ENCODE assay signal across 28 mouse cellular contexts in genomic region chr7:128024364-128024763, GRCm38 (mm10). TPM values are rescaled to one million over a fixed set of nuclear protein-coding genes. Genes with fewer than 3 reads are reported as not detected.
DNase-seq lines count a peak whose midpoint lies in the region; ATAC-seq and TF ChIP-seq lines count a peak whose summit lies in the region.
"Had no signal": no experiment of that assay in that cellular context is flagged by ENCODE, and none has a peak within 500 bp of the region (broad histone marks: within the 10 kb centered on the region; RNA-seq: fewer than 3 reads in every experiment).

No protein-coding gene starts in this region.

- H3K4me3 ChIP-seq in bone marrow, adult 2 months (replicated peaks; ENCODE audit: control insufficient read depth, low read depth, low read length) = no peak overlapping the region
- no peak overlapping the region for H3K4me3 ChIP-seq in stomach, postnatal 0 days (ENCODE audit: low read depth, low read length)
- no peak overlapping the region for H3K4me3 ChIP-seq in midbrain, embryonic 10.5 days
- H3K4me3 ChIP-seq in liver, postnatal 0 days (ENCODE audit: low read depth, low read length) = no peak overlapping the region
- H3K4me3 ChIP-seq: embryonic facial prominence, embryonic 13.5 days; embryonic facial prominence, embryonic 15.5 days had no signal

- no peak overlapping the region for H3K4me2 ChIP-seq in stomach, postnatal 0 days (replicated peaks; ENCODE audit: low read depth)
- H3K4me2 ChIP-seq in liver, postnatal 0 days (ENCODE audit: low read depth, low read length) = no peak overlapping the region
- H3K4me2 ChIP-seq: embryonic facial prominence, embryonic 13.5 days; embryonic facial prominence, embryonic 15.5 days had no signal

- no peaks in the 10 kb centered on the region for H3K9me3 ChIP-seq in stomach, postnatal 0 days (ENCODE audit: control insufficient read depth, low read length)
- no peaks in the 10 kb centered on the region for H3K9me3 ChIP-seq in midbrain, embryonic 10.5 days (replicated peaks)
- H3K9me3 ChIP-seq in liver, postnatal 0 days (ENCODE audit: low read length) = no peaks in the 10 kb centered on the region
- H3K9me3 ChIP-seq: embryonic facial prominence, embryonic 13.5 days; embryonic facial prominence, embryonic 15.5 days; G1E had no signal

- H3K9ac ChIP-seq in stomach, postnatal 0 days (ENCODE audit: low read length) = no peak overlapping the region
- no peak overlapping the region for H3K9ac ChIP-seq in liver, postnatal 0 days (replicated peaks)
- H3K9ac ChIP-seq: embryonic facial prominence, embryonic 13.5 days; embryonic facial prominence, embryonic 15.5 days had no signal

- H3K27me3 ChIP-seq in stomach, postnatal 0 days (ENCODE audit: control insufficient read depth, insufficient read depth, low read length) = no peaks in the 10 kb centered on the region
- no peaks in the 10 kb centered on the region for H3K27me3 ChIP-seq in midbrain, embryonic 10.5 days (ENCODE audit: low read depth, poor library complexity, severe bottlenecking)
- no peaks in the 10 kb centered on the region for H3K27me3 ChIP-seq in liver, postnatal 0 days (ENCODE audit: insufficient read depth, low read length)
- H3K27me3 ChIP-seq: CH12.LX; embryonic facial prominence, embryonic 13.5 days; embryonic facial prominence, embryonic 15.5 days had no signal

- no peak for TF ChIP-seq CTCF in bone marrow, adult 2 months (IDR thresholded peaks at IDR 0.05; ENCODE audit: control insufficient read depth, insufficient read depth, low read length)
- no peak for TF ChIP-seq CTCF in stomach, postnatal 0 days (IDR thresholded peaks at IDR 0.05; ENCODE audit: low read depth)
- TF ChIP-seq CTCF in liver, postnatal 0 days (IDR thresholded peaks at IDR 0.05; ENCODE audit: low read depth) = no peak

- 54% methylated on average over 9 of the region's 9 CpGs for WGBS in bone marrow, adult 2 months
- 76% methylated on average over 9 of the region's 9 CpGs for WGBS in stomach, postnatal 0 days
- 95% methylated on average over 9 of the region's 9 CpGs for WGBS in midbrain, embryonic 10.5 days
- WGBS in liver, postnatal 0 days (ENCODE audit: insufficient replicate concordance) = 66% methylated on average over 9 of the region's 9 CpGs

- peak overlapping the region; percentile 32; the same call in 1 of the 2 replicates for H3K27ac ChIP-seq in bone marrow, adult 2 months (ENCODE audit: control insufficient read depth, insufficient read depth, low read depth, low read length, poor library complexity)
- peak overlapping the region; percentile 61; the same call in 1 of the 2 replicates for H3K27ac ChIP-seq in stomach, postnatal 0 days (replicated peaks)
- no peak overlapping the region for H3K27ac ChIP-seq in midbrain, embryonic 10.5 days (replicated peaks)
- no peak overlapping the region for H3K27ac ChIP-seq in liver, postnatal 0 days (ENCODE audit: low read depth)
- H3K27ac ChIP-seq: embryonic facial prominence, embryonic 13.5 days; embryonic facial prominence, embryonic 15.5 days had no signal

- H3K36me3 ChIP-seq in stomach, postnatal 0 days (ENCODE audit: control insufficient read depth, insufficient read depth, low read length) = no peaks in the 10 kb centered on the region
- no peaks in the 10 kb centered on the region for H3K36me3 ChIP-seq in midbrain, embryonic 10.5 days
- H3K36me3 ChIP-seq in liver, postnatal 0 days (replicated peaks; ENCODE audit: insufficient read depth, low read length) = no peaks in the 10 kb centered on the region
- H3K36me3 ChIP-seq: embryonic facial prominence, embryonic 13.5 days; embryonic facial prominence, embryonic 15.5 days; G1E had no signal

- H3K4me1 ChIP-seq in bone marrow, adult 2 months (ENCODE audit: control insufficient read depth, insufficient read depth, low read length) = peaks cover 3% of the 10 kb centered on the region
- H3K4me1 ChIP-seq in stomach, postnatal 0 days (replicated peaks; ENCODE audit: control insufficient read depth, insufficient read depth) = no peaks in the 10 kb centered on the region
- no peaks in the 10 kb centered on the region for H3K4me1 ChIP-seq in midbrain, embryonic 10.5 days
- H3K4me1 ChIP-seq in liver, postnatal 0 days (ENCODE audit: insufficient read depth) = no peaks in the 10 kb centered on the region
- H3K4me1 ChIP-seq: embryonic facial prominence, embryonic 13.5 days; embryonic facial prominence, embryonic 15.5 days had no signal

- ATAC-seq in megakaryocyte, adult 5-6 weeks (ENCODE audit: poor library complexity, severe bottlenecking) = peak; percentile 57
- no peak for ATAC-seq in stomach, postnatal 0 days (ENCODE audit: low FRiP score, low TSS enrichment)
- ATAC-seq in liver, postnatal 0 days = no peak
- no peak for ATAC-seq in CD4-positive, CD25-positive, alpha-beta regulatory T cell, adult 4 months
- ATAC-seq: forebrain, embryonic 14.5 days; forebrain, embryonic 16.5 days had no signal

- no peak for TF ChIP-seq POLR2A in bone marrow, adult 2 months (IDR thresholded peaks at IDR 0.05; ENCODE audit: borderline replicate concordance, control insufficient read depth, low read depth, low read length)

- DNase-seq in heart, adult 11 months = peak; percentile 51
- DNase-seq in heart, adult 18-20 months = no peak
- DNase-seq in stomach, postnatal 0 days (ENCODE audit: low spot score) = no peak
- DNase-seq in midbrain, embryonic 10.5 days (ENCODE audit: low spot score) = no peak
- DNase-seq in liver, postnatal 0 days = no peak
- DNase-seq: adrenal gland, postnatal 10 days; adrenal gland, postnatal 25 days; cerebellum, adult 11-12 months; cerebellum, adult 8-10 months; cerebellum, adult 9-11 months; cerebellum, postnatal 14 days; cerebellum, postnatal 36 days; embryo, embryonic 11 days had no signal

- no peak for TF ChIP-seq EP300 in stomach, postnatal 0 days (optimal IDR thresholded peaks at IDR 0.05)
- no peak for TF ChIP-seq EP300 in liver, postnatal 0 days (IDR thresholded peaks at IDR 0.05; ENCODE audit: low read depth)

RNA-seq across cellular contexts. Expression of gene Trim72, which starts 20.6 kb away (rescaled TPM):
- total RNA-seq in heart, adult 18-20 months (2021) = 100 to 1,000 TPM; 279 to 317 TPM
- 0.45 and 1.1 TPM in 2 replicates for polyA plus RNA-seq in bone marrow, adult 2 months (2011; ENCODE audit: insufficient read depth, insufficient read length, low replicate concordance, missing spikeins)
- not detected in 2 replicates for total RNA-seq in megakaryocyte, adult 5-6 weeks (2015)
- total RNA-seq in megakaryocyte, adult 5-6 weeks (2017) = not detected in 2 replicates
- polyA plus RNA-seq in stomach, postnatal 0 days (2015; fragmentation: Nextera tagmentation; extraction: Ambion mirVana) = 0.38 and 0.52 TPM in 2 replicates
- not detected in 2 replicates for polyA plus RNA-seq in midbrain, embryonic 10.5 days (2016; fragmentation: Nextera tagmentation; extraction: Ambion mirVana)
- polyA plus RNA-seq in liver, postnatal 0 days (2015; fragmentation: Nextera tagmentation; extraction: Ambion mirVana) = 0.12 TPM in 1 of 2 replicates, not detected in the other
- not detected for polyA plus RNA-seq in CD4-positive, CD25-positive, alpha-beta regulatory T cell, adult 4 months (2017; shearing (Covaris generic))
- total RNA-seq: common myeloid progenitor, adult 5-6 weeks had no signal
- polyA plus RNA-seq: forebrain, embryonic 11.5 days; forebrain, embryonic 14.5 days; forebrain, embryonic 16.5 days had no signal

RNA-seq across cellular contexts. Expression of gene Pycard, which starts 30.7 kb away (rescaled TPM):
- total RNA-seq in heart, adult 18-20 months (2021) = 10 to 100 TPM in 1 of 2 experiments, 1 to 10 TPM in 1; 9.0 to 10.5 TPM
- 17.7 and 19.9 TPM in 2 replicates for polyA plus RNA-seq in bone marrow, adult 2 months (2011; ENCODE audit: insufficient read depth, insufficient read length, low replicate concordance, missing spikeins)
- total RNA-seq in megakaryocyte, adult 5-6 weeks (2015) = 251 and 323 TPM in 2 replicates
- total RNA-seq in megakaryocyte, adult 5-6 weeks (2017) = 48.0 and 56.5 TPM in 2 replicates
- 266 and 273 TPM in 2 replicates for polyA plus RNA-seq in stomach, postnatal 0 days (2015; fragmentation: Nextera tagmentation; extraction: Ambion mirVana)
- polyA plus RNA-seq in midbrain, embryonic 10.5 days (2016; fragmentation: Nextera tagmentation; extraction: Ambion mirVana) = 6.1 and 7.5 TPM in 2 replicates
- 25.8 TPM in 2 replicates for polyA plus RNA-seq in liver, postnatal 0 days (2015; fragmentation: Nextera tagmentation; extraction: Ambion mirVana)
- polyA plus RNA-seq in CD4-positive, CD25-positive, alpha-beta regulatory T cell, adult 4 months (2017; shearing (Covaris generic)) = 100 to 1,000 TPM; 247 to 260 TPM

RNA-seq across cellular contexts. Expression of gene Itgam, which starts 38.1 kb away (rescaled TPM):
- total RNA-seq in heart, adult 18-20 months (2021) = 1 to 10 TPM; 5.4 to 6.0 TPM
- polyA plus RNA-seq in bone marrow, adult 2 months (2011; ENCODE audit: insufficient read depth, insufficient read length, low replicate concordance, missing spikeins) = 15.4 and 60.8 TPM in 2 replicates
- 209 and 227 TPM in 2 replicates for total RNA-seq in megakaryocyte, adult 5-6 weeks (2015)
- total RNA-seq in megakaryocyte, adult 5-6 weeks (2017) = 286 and 332 TPM in 2 replicates
- 0.91 and 0.99 TPM in 2 replicates for polyA plus RNA-seq in stomach, postnatal 0 days (2015; fragmentation: Nextera tagmentation; extraction: Ambion mirVana)
- polyA plus RNA-seq in midbrain, embryonic 10.5 days (2016; fragmentation: Nextera tagmentation; extraction: Ambion mirVana) = 0.48 and 0.68 TPM in 2 replicates
- 5.1 and 6.1 TPM in 2 replicates for polyA plus RNA-seq in liver, postnatal 0 days (2015; fragmentation: Nextera tagmentation; extraction: Ambion mirVana)
- polyA plus RNA-seq in CD4-positive, CD25-positive, alpha-beta regulatory T cell, adult 4 months (2017; shearing (Covaris generic)) = under 1 TPM; 0.56 to 0.70 TPM
- polyA plus RNA-seq: C2C12 had no signal

RNA-seq across cellular contexts. Expression of gene Gm49368, which starts 38.1 kb away (rescaled TPM):
- not detected for total RNA-seq in heart, adult 18-20 months (2021)
- polyA plus RNA-seq in bone marrow, adult 2 months (2011; ENCODE audit: insufficient read depth, insufficient read length, low replicate concordance, missing spikeins) = 8.2 and 16.7 TPM in 2 replicates
- total RNA-seq in megakaryocyte, adult 5-6 weeks (2015) = 9.8 and 11.2 TPM in 2 replicates
- 0.81 and 2.3 TPM in 2 replicates for total RNA-seq in megakaryocyte, adult 5-6 weeks (2017)
- polyA plus RNA-seq in stomach, postnatal 0 days (2015; fragmentation: Nextera tagmentation; extraction: Ambion mirVana) = not detected in 2 replicates
- polyA plus RNA-seq in midbrain, embryonic 10.5 days (2016; fragmentation: Nextera tagmentation; extraction: Ambion mirVana) = not detected in 2 replicates
- 0.51 TPM in 1 of 2 replicates, not detected in the other for polyA plus RNA-seq in liver, postnatal 0 days (2015; fragmentation: Nextera tagmentation; extraction: Ambion mirVana)
- not detected for polyA plus RNA-seq in CD4-positive, CD25-positive, alpha-beta regulatory T cell, adult 4 months (2017; shearing (Covaris generic))
- total RNA-seq: adrenal gland, adult 2 months; adrenal gland, postnatal 25 days; adrenal gland, postnatal 4 days; CH12.LX; common myeloid progenitor, adult 5-6 weeks; G1E had no signal
- polyA plus RNA-seq: adrenal gland, adult 2 months; C2C12; embryonic facial prominence, embryonic 11.5 days; embryonic facial prominence, embryonic 13.5 days; embryonic facial prominence, embryonic 15.5 days; forebrain, embryonic 11.5 days; forebrain, embryonic 14.5 days; forebrain, embryonic 16.5 days; G1E had no signal

RNA-seq across cellular contexts. Expression of gene Fus, which starts 57.1 kb away (rescaled TPM):
- total RNA-seq in heart, adult 18-20 months (2021) = 100 to 1,000 TPM; 108 to 156 TPM
- 627 and 763 TPM in 2 replicates for polyA plus RNA-seq in bone marrow, adult 2 months (2011; ENCODE audit: insufficient read depth, insufficient read length, low replicate concordance, missing spikeins)
- total RNA-seq in megakaryocyte, adult 5-6 weeks (2015) = 106 and 143 TPM in 2 replicates
- 31.4 and 61.8 TPM in 2 replicates for total RNA-seq in megakaryocyte, adult 5-6 weeks (2017)
- polyA plus RNA-seq in stomach, postnatal 0 days (2015; fragmentation: Nextera tagmentation; extraction: Ambion mirVana) = 124 and 130 TPM in 2 replicates
- polyA plus RNA-seq in midbrain, embryonic 10.5 days (2016; fragmentation: Nextera tagmentation; extraction: Ambion mirVana) = 336 and 358 TPM in 2 replicates
- polyA plus RNA-seq in liver, postnatal 0 days (2015; fragmentation: Nextera tagmentation; extraction: Ambion mirVana) = 94.5 and 99.2 TPM in 2 replicates
- polyA plus RNA-seq in CD4-positive, CD25-positive, alpha-beta regulatory T cell, adult 4 months (2017; shearing (Covaris generic)) = 10 to 100 TPM; 59.4 to 88.7 TPM

Comparison
In these comparisons a context has a peak if more than half of its experiments do, and no peak if none do; other contexts are left out.
1. H3K27ac ChIP-seq: peak in bone marrow, adult 2 months (single experiment) and stomach, postnatal 0 days (single experiment); none in midbrain, embryonic 10.5 days (single experiment) and liver, postnatal 0 days (single experiment).